Mouse (Mus musculus): ENCODE measurements around the gene Dvl1.

DNA sequence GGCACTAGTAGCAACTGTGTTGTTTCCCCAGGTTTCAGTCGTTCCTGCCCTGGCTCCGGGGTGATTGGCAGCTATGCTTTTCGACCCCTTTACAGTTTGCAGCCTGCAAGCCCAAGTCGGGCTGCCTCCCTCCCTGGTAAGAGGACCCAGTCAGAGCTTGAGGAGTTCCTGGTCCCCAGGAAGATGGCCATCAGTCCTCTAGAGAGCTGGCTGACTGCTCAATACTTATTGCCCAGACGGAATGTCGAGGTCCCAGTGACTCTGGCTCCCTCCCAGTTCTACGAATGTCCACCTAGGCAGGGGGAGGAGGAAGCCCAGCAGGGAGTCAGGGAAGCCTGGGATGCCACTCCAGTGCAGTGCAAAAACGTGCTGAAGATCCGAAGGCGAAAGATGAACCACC is 14.9 kb upstream of the Dvl1 start:
- TF ChIP-seq EP300 (IDR thresholded peaks at IDR 0.05; ENCODE audit: low read depth) (no peak), CTCF (IDR thresholded peaks at IDR 0.05; ENCODE audit: low read depth) (no peak)
